Mouse (Mus musculus): Measurements from ENCODE around the gene Gm5134. TPM values are rescaled to one million over a fixed set of nuclear protein-coding genes. Genes with fewer than 3 reads are reported as not detected.

The Gm5134 gene
- polyA plus RNA-seq, 1 experiment from 2014 or later = not detected

- 59% methylated on average over 7 of the region's 7 CpGs for WGBS (ENCODE audit: missing documents)
- Histone ChIP-seq H3K27ac (no peak overlapping the region), H3K4me3 (ENCODE audit: inconsistent target) (no peak overlapping the region), H3K79me2 (ENCODE audit: inconsistent target) (no peaks in the 10 kb centered on the region), H3K36me3 (ENCODE audit: inconsistent target) (no peaks in the 10 kb centered on the region)
Observed at GRCm38 (mm10) chr10:76001160-76001559, 46.8 kb downstream of the Gm5134 start.

GRCm38 (mm10) chr10:76002101-76002521, 47.8 kb downstream of the Gm5134 start:
- H3K4me3 ChIP-seq (ENCODE audit: inconsistent target) = no peak overlapping the region
- H3K36me3 ChIP-seq (ENCODE audit: inconsistent target) = no peaks in the 10 kb centered on the region
- H3K79me2 ChIP-seq (ENCODE audit: inconsistent target) = no peaks in the 10 kb centered on the region
- 53% methylated on average over 3 of the region's 3 CpGs for WGBS (ENCODE audit: missing documents)
- H3K27ac ChIP-seq = no peak overlapping the region

GRCm38 (mm10) chr10:76002615-76003014, 48.3 kb downstream of the Gm5134 start:
- Histone ChIP-seq H3K79me2 (ENCODE audit: inconsistent target) (no peaks in the 10 kb centered on the region), H3K27ac (no peak overlapping the region), H3K4me3 (ENCODE audit: inconsistent target) (no peak overlapping the region), H3K36me3 (ENCODE audit: inconsistent target) (no peaks in the 10 kb centered on the region)
- 78% methylated on average over 2 of the region's 2 CpGs for WGBS (ENCODE audit: missing documents)

DNA sequence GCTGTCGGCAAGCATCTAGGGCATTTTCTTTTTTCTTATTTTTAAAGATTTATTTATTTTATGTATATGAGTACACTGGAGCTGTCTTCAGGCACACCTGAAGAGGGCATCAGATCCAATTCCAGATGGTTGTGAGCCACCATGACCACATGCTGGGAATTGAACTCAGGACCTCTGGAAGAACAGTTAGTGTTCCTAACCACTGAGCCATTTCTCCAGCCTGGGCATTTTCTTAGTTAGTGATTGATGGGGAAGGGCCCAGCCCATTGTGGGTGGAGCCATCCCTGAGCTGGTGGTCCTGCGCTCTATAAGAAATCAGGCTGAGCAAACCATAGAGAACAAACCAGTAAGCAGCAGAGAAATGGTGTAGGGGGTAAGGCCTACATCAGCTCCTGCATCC, 48.9 kb downstream of the Gm5134 start:
- Histone ChIP-seq H3K27ac (no peak overlapping the region), H3K4me3 (ENCODE audit: inconsistent target) (no peak overlapping the region), H3K79me2 (ENCODE audit: inconsistent target) (no peaks in the 10 kb centered on the region), H3K36me3 (ENCODE audit: inconsistent target) (no peaks in the 10 kb centered on the region)
- WGBS (ENCODE audit: missing documents) = 95% methylated on average over 2 of the region's 2 CpGs

DNA sequence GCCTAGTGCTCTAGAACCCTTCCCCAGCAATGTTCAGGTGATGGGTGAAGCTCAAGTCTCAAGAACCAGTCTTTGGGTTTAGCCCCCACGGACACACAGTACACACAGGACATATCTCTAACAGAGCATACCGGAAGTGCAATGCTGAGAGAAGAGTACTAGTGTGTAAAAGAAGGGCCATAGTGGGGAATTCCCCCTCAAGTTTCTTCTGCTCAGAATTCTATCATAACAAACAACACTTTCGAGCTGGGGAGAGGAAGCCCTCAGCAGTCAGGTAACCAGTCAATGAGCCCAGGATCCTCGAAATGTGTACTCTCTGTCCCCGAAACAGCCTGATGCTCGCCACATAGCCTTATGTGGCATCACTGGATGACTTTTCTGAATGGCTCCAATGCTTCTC, 52.1 kb downstream of the Gm5134 start:
- H3K27ac ChIP-seq = no peak overlapping the region
- H3K4me3 ChIP-seq (ENCODE audit: inconsistent target) = no peak overlapping the region
- H3K36me3 ChIP-seq (ENCODE audit: inconsistent target) = no peaks in the 10 kb centered on the region
- no peaks in the 10 kb centered on the region for H3K79me2 ChIP-seq (ENCODE audit: inconsistent target)
- WGBS (ENCODE audit: missing documents) = 95% methylated on average over 6 of the region's 6 CpGs

DNA sequence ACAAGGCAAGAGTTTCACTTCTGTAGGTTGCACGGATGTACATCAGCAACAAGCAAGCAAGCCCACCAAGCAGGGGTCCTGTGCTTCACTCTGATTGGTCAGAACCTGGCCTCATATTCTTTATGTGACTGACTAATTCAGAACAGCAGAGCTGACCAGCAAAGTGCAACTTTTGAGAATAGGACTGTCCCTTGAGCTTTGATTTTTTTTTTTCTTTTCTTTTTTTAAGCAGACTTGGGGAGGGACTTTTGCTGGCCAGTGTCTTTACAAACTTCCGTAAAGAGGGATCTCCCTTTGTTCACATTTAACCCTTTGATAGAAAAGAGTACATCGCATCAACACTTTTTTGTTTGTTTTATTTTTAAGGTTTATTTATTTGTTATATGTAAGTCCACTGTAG, 55.5 kb downstream of the Gm5134 start:
- WGBS (ENCODE audit: missing documents) = 97% methylated on average over 3 of the region's 3 CpGs
- Histone ChIP-seq H3K4me3 (ENCODE audit: inconsistent target) (no peak overlapping the region), H3K27ac (no peak overlapping the region), H3K79me2 (ENCODE audit: inconsistent target) (no peaks in the 10 kb centered on the region), H3K36me3 (ENCODE audit: inconsistent target) (no peaks in the 10 kb centered on the region)

- 86% methylated on average over 6 of the region's 6 CpGs for WGBS (ENCODE audit: missing documents)
- Histone ChIP-seq H3K79me2 (ENCODE audit: inconsistent target) (no peaks in the 10 kb centered on the region), H3K27ac (no peak overlapping the region), H3K4me3 (ENCODE audit: inconsistent target) (no peak overlapping the region), H3K36me3 (ENCODE audit: inconsistent target) (no peaks in the 10 kb centered on the region)
Observed at GRCm38 (mm10) chr10:76012922-76013321, 58.6 kb downstream of the Gm5134 start.

DNA sequence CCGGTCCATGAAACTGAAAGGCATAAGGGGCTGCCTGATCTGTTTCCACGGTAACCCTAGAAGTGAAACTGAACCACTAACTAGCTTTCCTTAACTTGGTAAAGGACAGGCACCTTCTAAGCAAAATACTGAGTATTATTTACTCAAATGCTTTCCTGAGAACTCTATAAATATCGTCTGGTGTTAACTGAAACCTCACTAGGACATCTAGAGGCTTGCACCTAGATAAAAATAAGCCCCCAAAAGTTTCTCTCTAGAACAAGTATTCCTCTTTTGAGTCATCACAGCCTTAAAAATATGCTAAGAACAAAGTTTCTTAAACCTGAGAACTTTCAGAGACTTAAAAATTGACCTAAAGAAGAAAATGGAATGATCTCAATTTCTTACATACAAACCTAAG, 62.6 kb downstream of the Gm5134 start:
- H3K36me3 ChIP-seq (ENCODE audit: inconsistent target) = no peaks in the 10 kb centered on the region
- 88% methylated on average over 3 of the region's 3 CpGs for WGBS (ENCODE audit: missing documents)
- H3K4me3 ChIP-seq (ENCODE audit: inconsistent target) = no peak overlapping the region
- no peaks in the 10 kb centered on the region for H3K79me2 ChIP-seq (ENCODE audit: inconsistent target)
- H3K27ac ChIP-seq = no peak overlapping the region

DNA sequence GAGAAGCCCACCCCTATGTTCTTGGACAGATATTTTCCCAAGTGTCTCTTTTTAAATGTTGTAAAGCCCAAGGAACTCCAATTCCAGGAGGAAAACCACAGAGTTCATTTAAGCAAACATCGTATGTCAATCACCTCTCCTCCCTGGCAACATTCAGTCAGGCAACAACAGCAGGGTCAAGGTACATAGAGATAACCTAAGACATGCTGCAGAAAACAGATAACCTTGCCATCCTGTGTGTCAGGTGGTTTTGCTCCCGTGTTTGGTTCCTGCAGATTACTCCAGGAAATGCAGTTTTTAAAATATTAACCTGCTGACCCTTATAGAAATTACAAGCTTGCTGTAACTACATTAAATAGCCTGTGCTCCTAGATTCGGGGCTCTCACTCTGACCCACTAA, 67.4 kb downstream of the Gm5134 start:
- H3K27ac ChIP-seq = no peak overlapping the region
- no peaks in the 10 kb centered on the region for H3K36me3 ChIP-seq (ENCODE audit: inconsistent target)
- no peak overlapping the region for H3K4me3 ChIP-seq (ENCODE audit: inconsistent target)
- 55% methylated on average over 3 of the region's 3 CpGs for WGBS (ENCODE audit: missing documents)
- no peaks in the 10 kb centered on the region for H3K79me2 ChIP-seq (ENCODE audit: inconsistent target)

GRCm38 (mm10) chr10:76023921-76024320, 69.6 kb downstream of the Gm5134 start:
- Histone ChIP-seq H3K36me3 (ENCODE audit: inconsistent target) (no peaks in the 10 kb centered on the region), H3K27ac (no peak overlapping the region), H3K4me3 (ENCODE audit: inconsistent target) (no peak overlapping the region), H3K79me2 (ENCODE audit: inconsistent target) (no peaks in the 10 kb centered on the region)
- 98% methylated on average over 6 of the region's 6 CpGs for WGBS (ENCODE audit: missing documents)

DNA sequence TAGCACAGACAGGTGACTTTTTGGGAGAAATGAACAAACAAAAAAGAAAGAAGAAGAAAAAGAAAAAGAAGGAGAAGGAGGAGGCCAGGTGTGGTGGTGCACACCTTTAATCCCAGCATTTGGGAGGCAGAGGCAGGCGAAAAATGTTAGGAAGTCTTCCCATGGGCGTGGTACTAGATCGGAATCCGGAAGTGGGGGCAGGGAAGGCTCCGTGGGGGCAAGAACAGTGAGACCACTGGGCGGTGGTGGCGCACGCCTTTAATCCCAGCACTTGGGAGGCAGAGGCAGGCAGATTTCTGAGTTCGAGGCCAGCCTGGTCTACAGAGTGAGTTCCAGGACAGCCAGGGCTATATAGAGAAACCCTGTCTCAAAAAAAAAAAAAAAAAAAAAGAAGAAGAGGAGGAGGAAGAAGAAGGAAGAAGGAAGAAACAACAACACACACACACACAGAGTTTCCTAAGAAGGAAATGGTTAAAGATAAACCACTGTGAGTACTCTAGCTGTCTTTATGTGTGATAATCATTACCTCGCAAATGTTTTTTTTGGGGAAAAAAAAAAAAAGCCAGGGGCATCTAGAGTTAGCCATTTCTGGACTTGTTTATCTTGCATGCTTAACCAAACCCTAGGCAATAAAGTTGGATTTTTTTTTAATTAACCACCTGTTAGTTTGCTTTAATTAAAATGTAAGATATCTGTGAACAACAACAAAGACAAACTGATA, 71.3 kb downstream of the Gm5134 start:
- H3K4me3 ChIP-seq (ENCODE audit: inconsistent target) = no peak overlapping the region
- no peaks in the 10 kb centered on the region for H3K79me2 ChIP-seq (ENCODE audit: inconsistent target)
- H3K36me3 ChIP-seq (ENCODE audit: inconsistent target) = no peaks in the 10 kb centered on the region
- H3K27ac ChIP-seq = no peak overlapping the region
- 100% methylated on average over 5 of the region's 10 CpGs for WGBS (ENCODE audit: missing documents)

GRCm38 (mm10) chr10:76027127-76028015, 73.1 kb downstream of the Gm5134 start:
- 73% methylated on average over 12 of the region's 12 CpGs for WGBS (ENCODE audit: missing documents)
- Histone ChIP-seq H3K4me3 (ENCODE audit: inconsistent target) (no peak overlapping the region), H3K79me2 (ENCODE audit: inconsistent target) (no peaks in the 10 kb centered on the region), H3K36me3 (ENCODE audit: inconsistent target) (no peaks in the 10 kb centered on the region), H3K27ac (no peak overlapping the region)

DNA sequence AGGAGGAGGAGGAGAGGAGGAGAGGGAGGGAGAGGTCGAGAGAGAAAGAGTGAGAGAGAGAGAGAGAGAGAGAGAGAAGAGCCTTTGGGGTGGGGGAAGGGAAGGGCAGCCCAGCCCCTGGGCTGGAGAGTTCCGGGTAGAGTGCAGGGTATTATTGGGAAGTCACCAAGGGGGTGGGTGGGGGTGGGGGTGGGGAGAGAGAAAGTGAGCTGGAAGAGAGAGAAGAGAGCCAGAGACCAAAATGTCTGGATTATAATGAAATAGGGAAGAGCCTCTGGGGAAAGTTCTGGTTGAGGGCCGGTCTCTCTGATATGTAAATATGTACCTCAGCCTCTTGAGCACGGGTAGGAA, 73.7 kb downstream of the Gm5134 start:
- 53% methylated on average over 3 of the region's 4 CpGs for WGBS (ENCODE audit: missing documents)
- peaks cover 4% of the 10 kb centered on the region for H3K79me2 ChIP-seq (ENCODE audit: inconsistent target)
- no peak overlapping the region for H3K27ac ChIP-seq

GRCm38 (mm10) chr10:76028396-76028795, 74.1 kb downstream of the Gm5134 start:
- H3K36me3 ChIP-seq (ENCODE audit: inconsistent target) = no peaks in the 10 kb centered on the region
- WGBS (ENCODE audit: missing documents) = 96% methylated on average over 9 of the region's 9 CpGs
- H3K79me2 ChIP-seq (ENCODE audit: inconsistent target) = peaks cover 8% of the 10 kb centered on the region
- H3K4me3 ChIP-seq (ENCODE audit: inconsistent target) = no peak overlapping the region
- H3K27ac ChIP-seq = no peak overlapping the region

More for the DNA sequence above, 73.7 kb downstream of the Gm5134 start:
- no peaks in the 10 kb centered on the region for H3K36me3 ChIP-seq (ENCODE audit: inconsistent target)
- H3K4me3 ChIP-seq (ENCODE audit: inconsistent target) = no peak overlapping the region

- Histone ChIP-seq H3K4me3 (ENCODE audit: inconsistent target) (no peak overlapping the region), H3K27ac (no peak overlapping the region), H3K36me3 (ENCODE audit: inconsistent target) (no peaks in the 10 kb centered on the region), H3K79me2 (ENCODE audit: inconsistent target) (peaks cover 17% of the 10 kb centered on the region)
- 97% methylated on average over 5 of the region's 5 CpGs for WGBS (ENCODE audit: missing documents)
Observed at GRCm38 (mm10) chr10:76029276-76029675, 75.0 kb downstream of the Gm5134 start.
